Mouse (Mus musculus) right cerebral cortex, adult 2 months (tissue): Measurements from ENCODE around the gene Lce1f.
"Not testable (repeated sequence)": the region's sequence is repeated elsewhere in the genome, so short reads cannot be mapped to it uniquely, and the experiment has no call there.

Experiments
- DNase-seq, 2 experiments: peaks; one replicate each; pipeline ENCODE4 v3.0.0; 2021 to 2022; ENCODE audit warnings: low spot score in 2 of 2

Lce1f gene

GRCm38 (mm10) chr3:92720250-92720649, at the start of gene Lce1f:
Gene Lce1f (minus strand): TSS chr3:92720350.
- DNase-seq: no peak

- DNase-seq: no peak
Measured at GRCm38 (mm10) chr3:92764965-92765364, 44.8 kb upstream of the Lce1f start, which contains the start of gene Lce1h. Gene Lce1h (minus strand): TSS chr3:92765065.

GRCm38 (mm10) chr3:92753197-92753596, 33.0 kb upstream of the Lce1f start:
- no peak for DNase-seq

GRCm38 (mm10) chr3:92752238-92752637, 32.1 kb upstream of the Lce1f start, which contains the start of gene Lce1g:
Gene Lce1g (minus strand): TSS chr3:92752338.
- DNase-seq: no peak

- DNase-seq: no peak
Measured at GRCm38 (mm10) chr3:92738996-92739395, 18.8 kb upstream of the Lce1f start, which contains the start of gene Gm38119. Gene Gm38119 (minus strand): TSS chr3:92739096.

GRCm38 (mm10) chr3:92722631-92723030, 2.5 kb upstream of the Lce1f start:
- DNase-seq: no peak

- no peak for DNase-seq
Measured at GRCm38 (mm10) chr3:92715122-92715521, 5.0 kb downstream of the Lce1f start.

- no peak for DNase-seq
Measured at GRCm38 (mm10) chr3:92708974-92709373, 11.2 kb downstream of the Lce1f start, which contains the start of gene Lce1e. Gene Lce1e (minus strand): TSS chr3:92709074.

GRCm38 (mm10) chr3:92694613-92695012, 25.5 kb downstream of the Lce1f start:
- DNase-seq: no peak

- DNase-seq: no peak
Measured at GRCm38 (mm10) chr3:92691688-92692087, 28.5 kb downstream of the Lce1f start.

- DNase-seq: not testable (repeated sequence)
Measured at GRCm38 (mm10) chr3:92689154-92689553, 31.0 kb downstream of the Lce1f start.

- no peak for DNase-seq
Measured at GRCm38 (mm10) chr3:92687110-92687509, 33.0 kb downstream of the Lce1f start, which contains the start of gene Lce1d. Gene Lce1d (minus strand): TSS chr3:92687210.

GRCm38 (mm10) chr3:92678947-92679346, 41.2 kb downstream of the Lce1f start, which contains the start of gene Lce1c:
Gene Lce1c (plus strand): TSS chr3:92679247.
- DNase-seq: no peak

- DNase-seq: no peak
Measured at GRCm38 (mm10) chr3:92670215-92670614, 49.9 kb downstream of the Lce1f start, which contains the start of gene Lce1a2. Gene Lce1a2 (minus strand): TSS chr3:92670315.
